Mouse (Mus musculus) adrenal gland, adult (tissue): ENCODE data around the gene Lexm.

Source experiments
- DNase-seq, 2 experiments: peaks; one replicate each; pipeline ENCODE4 v3.0.0; 2022 to 2023; ENCODE audit warnings: low spot score in 1 of 2; ENCODE audit not compliant: inconsistent age in 2 of 2

Lexm gene

DNA sequence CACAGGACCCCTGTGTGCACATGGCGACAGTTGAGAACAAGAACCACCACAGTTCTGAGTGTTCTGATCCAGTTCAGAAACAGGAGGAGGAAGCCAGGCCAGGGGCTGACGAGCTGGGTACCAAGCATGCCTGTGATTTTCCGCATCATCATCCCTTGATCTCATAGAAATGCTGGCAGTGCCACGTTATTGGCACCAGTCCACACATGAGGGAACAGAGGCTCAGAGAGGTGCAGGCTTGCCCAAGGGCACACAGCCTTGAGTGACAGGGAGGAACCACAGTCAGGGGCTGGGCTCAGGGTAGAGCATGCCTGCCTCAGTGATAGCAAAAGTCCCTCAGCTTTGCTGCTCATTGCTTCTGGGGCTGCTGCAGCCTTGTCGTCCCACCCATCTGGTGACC, 10.8 kb upstream of the Lexm start:
- DNase-seq, result peak; percentile 27 to 59

DNA sequence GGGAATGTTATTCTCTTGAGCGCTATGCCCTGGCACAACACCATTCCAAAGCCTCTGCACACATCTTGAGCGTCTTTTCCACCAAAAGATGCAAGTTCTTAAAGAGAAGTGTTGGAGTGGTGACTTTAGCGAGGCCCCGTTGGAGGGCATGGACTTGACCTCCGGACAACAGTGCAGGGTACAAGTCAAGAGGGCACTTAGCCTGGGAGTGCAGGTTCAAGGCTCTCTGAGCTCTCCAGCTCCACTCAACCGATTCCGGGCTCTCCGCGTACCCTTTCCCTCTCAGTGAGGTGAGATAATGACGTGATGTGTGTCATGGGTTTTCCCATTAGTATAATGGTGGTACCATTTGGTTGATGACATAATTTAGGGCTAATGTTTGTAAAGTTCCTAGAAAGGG, 7.2 kb upstream of the Lexm start:
- DNase-seq, result no peak

DNA sequence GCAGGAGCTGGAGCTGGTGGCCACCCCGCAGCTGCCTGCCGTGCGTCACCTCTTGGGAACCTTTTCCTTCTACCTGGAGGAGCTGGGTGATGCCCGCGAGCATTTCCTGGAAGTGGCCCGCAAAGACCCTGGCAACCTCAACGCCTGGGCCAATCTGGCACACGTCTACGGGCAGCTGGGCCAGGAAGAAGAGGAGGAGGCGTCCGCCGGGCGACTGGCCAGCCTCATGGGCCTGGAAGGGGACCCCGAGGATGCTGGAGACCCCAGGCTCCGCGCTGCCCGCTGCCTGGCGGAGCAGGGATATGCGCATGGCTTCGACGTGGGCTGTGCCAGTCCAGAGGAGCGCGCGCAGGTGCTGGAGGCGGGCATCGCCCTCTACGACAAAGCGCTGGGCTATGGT, 5.7 kb upstream of the Lexm start:
- DNase-seq, result no peak

DNA sequence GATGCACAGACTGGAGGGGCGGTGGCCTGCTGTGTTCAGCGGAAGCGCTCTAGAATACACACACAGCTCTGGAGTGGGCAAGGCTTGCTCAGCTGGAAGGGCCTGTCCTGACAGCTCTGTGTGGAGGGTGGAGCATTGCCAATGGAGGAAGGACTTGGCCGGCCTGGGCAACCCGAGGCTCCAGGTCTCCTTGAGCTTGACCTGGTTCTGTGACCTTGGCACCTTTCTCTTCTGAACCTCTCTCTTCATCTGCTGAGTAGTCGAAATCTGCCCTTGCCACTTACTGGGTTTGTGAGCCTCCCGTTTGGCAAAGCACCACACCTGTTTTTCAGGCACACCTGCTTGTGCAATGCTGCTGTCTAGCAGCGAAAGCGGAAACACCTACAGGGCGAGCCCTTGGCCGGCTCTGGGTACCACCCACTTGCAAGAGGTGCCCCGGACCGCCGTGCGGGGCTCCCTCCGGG, 5.0 kb upstream of the Lexm start, which contains the start of gene Ttc22:
TSS of gene Ttc22 (plus strand) at position 403 of the 464 bp plus-strand sequence.
- DNase-seq, result peak; percentile 24 to 65

DNA sequence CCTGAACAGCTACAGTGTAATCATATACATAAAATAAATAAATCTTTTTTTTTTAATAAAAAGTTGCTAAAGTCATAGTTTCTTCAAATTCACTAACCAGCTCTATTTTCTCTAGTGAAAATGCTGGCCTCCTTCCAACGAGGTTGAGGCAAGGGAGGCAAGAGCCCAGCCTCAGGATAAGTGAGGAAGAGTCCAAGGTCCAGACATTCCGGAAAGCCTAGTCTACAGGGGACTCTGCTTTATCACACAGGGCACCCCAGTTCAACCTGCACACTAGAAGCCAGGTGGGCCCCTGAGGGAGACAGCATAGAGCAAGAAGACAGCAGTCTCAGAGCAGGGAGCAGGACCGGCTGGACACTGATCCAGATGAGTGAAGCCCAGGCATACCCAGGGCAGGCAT, 4.4 kb upstream of the Lexm start:
- no peak for DNase-seq

DNA sequence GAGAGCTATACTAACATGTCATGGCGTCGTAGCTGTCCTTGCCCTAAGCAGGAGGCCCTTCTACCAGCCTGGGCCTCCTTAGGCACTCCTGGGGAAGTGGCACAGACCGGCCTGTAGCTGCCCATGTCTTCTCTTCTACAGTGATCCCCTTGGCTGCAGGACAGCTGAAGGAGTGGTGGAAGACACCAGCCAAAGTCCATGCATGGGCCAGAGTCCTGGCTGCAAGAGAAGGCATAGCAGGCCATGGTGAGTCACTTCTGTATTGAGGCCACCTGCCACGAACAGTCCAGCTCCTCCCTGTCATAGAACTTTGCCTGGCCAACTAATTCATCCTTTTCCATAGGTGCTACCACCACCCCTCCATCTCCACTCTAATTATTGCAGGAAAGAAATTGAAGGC, 1.9 kb upstream of the Lexm start:
- no peak for DNase-seq

DNA sequence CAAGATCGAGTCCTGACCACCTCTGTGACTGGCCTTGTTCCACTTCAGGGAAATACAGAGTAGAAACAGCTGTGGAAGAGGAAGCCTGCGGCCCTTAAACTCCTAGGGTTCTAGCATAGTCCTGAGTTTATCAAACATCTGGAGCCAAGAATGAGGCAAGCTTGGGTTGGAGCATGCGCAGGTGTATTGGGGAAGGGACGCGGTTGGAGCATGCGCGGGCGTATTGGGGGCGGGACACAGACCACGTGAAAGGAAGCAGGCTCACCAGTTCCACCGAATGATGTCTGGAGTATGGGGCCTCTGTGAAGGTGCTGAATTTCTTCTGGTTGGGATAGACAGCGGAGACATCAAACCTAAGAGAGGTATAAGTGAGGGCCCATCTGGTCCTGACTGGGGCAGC, 1.4 kb downstream of the Lexm start:
- no peak for DNase-seq

DNA sequence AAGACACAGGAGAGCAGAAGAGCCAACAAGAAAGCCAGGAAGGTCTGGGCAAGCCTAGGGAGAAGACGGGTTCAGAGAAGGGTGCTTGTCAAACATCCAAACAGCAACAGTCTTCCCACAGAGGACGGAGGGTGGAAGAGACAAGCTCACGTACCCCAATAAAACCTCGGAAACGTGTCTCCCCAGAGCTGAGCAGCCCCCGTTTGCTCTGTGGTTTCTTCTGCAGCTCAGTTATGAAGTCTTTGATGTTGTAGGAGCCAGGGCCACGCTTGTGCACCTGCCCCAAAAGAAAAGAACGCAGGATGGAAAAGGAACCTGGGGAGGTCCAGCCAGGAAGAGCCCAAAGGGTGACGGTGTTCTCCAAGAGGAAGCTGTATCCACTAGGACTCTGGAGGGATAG, 2.2 kb downstream of the Lexm start:
- no peak for DNase-seq

DNA sequence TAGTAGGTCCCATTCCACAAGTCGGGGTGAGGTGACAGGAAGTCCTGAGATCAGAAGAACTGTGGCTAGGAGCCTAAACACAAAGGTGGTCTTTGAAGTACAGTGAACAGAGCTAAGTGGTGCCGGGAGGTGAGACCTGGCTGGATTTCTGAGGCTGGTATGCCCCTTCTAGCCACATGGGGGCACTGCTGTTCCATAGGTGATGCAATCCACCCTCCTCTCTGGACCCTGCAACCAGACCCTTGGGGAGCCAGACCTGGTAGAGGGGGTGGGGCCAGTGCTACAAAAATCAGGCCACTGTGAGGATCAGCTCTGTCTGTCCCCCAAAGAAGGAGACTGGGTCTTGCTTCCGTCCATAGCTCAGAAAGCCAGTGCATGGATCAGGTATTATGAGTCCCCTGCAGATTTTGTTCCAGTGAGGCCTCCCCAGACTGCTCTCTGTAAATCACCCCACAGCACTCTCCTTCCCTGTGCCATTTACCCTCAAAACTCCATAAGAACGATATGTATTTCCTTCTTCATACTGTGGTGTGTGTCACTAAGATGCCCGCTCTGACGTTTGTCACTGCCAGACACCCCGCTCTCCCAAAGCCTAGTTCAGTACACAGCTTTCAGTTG, 2.8 kb downstream of the Lexm start:
- peak; percentile 60 to 88 for DNase-seq

DNA sequence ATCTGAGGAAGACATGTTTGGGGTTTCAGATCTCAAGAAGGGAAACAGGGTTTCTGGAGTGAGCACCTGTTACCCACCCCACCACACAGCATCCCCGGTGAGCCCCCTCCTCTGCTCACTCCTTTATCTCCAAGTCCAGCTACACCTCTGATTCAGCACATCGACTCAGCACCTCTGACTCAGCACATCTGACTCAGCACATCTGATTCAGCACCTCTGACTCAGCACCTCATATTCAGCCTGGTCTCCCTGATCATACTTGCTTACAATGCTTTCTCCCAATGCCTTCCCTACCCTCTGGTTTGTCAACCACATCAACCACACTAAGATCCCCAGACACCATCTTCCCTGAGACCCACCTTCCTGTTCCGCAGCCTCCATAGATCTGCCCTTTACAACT, 3.5 kb downstream of the Lexm start:
- peak; percentile 82 to 84 for DNase-seq

DNA sequence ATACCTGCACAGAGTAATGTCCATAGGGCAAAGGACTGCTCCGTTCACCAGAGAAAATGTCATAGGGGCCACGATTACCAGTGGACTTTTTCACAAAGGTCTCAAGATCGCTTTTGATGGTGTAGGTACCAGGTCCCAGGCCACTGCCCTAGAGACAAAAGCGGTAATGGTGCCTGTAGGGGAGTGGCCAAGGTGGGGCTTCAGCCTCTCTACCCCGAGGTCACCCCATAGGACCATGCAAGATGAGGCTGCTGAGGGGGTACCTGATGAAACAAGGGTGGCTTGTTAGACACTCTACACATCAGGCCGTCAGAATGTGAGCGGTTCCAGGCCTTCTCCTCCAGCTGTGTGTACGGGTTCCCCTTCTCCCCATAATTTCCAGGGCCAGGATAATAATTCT, 3.9 kb downstream of the Lexm start:
- no peak for DNase-seq

DNA sequence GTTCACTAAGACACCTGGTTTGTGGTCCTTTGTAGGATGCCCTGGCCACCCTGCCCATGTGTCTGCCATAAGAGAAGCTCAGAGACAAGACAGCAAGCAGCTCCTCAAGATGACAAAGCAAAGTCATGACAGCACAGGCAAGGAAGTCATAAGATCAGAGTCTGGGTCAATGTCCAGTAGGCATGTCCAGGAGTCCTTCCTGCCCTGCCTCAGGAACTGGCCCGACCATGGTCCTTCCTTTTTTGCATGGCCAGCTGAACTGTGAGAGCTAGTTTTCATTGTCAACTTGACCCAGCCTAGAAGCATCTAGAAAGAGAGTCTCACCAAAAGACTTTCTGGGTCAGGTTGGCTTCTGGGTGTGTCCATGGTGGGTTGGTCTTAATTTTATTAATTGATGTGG, 9.1 kb downstream of the Lexm start:
- no peak for DNase-seq

DNA sequence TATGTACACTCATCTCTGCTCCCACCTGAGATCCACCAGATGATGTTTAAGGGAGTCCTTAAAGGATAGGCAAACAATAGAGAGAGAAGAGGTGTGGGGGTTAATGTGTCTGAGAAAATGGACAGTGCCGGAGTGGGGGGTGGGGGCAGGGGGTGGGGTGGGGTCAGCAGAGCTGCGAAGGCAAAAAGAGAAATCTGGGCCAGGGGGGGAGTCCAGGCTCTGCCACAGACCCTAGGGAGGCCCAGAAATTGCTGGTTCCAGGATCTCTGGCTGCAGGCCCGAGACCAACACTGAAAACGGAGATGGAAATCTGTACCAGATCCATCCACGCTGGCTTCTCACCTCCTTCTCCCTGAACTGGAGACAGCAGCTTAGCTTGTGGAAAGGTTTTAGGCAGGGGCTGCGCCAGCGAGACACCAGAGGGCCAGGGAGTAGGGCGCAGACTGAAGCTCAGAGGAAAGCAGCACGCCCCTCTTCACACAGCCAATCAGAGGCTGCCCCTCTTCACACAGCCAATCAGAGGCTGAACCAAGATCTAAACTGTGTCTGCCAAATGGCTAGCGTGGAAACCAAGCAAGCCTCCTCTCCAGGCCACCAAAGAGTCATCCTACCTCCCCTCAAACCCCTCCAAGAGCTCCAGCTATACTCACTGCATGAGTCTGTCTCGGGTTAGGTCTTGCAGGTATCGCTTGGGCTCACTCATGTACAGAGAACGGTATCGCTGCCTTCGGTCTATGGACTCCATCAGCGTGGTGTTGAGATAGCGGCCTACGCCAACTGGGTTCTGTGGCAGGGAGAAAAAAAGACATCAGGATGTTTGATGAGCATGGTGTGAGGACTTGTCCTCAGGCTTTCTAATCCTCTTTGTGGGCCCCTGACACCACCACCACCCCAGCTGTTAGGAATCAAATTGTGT, 10.1 kb downstream of the Lexm start:
- no peak for DNase-seq

DNA sequence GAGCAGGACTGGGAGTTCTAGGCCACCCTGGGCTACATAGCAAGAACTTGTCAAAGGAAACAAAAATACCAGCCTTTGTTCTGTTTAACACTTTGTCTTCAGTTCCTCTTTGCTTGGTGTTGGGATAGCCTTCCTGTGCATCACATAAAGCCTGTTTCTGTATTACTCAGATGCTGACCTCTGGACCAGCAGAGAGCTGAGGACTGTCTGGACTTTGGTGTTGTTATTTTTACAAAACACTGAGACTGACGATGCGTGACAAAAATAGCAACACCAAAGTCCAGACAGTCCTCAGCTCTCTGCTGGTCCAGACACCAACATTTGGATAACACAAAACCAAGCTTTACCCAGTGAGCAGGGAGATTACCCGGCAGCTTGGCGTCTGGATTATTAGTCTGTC, 16.3 kb downstream of the Lexm start:
- DNase-seq, result no peak

DNA sequence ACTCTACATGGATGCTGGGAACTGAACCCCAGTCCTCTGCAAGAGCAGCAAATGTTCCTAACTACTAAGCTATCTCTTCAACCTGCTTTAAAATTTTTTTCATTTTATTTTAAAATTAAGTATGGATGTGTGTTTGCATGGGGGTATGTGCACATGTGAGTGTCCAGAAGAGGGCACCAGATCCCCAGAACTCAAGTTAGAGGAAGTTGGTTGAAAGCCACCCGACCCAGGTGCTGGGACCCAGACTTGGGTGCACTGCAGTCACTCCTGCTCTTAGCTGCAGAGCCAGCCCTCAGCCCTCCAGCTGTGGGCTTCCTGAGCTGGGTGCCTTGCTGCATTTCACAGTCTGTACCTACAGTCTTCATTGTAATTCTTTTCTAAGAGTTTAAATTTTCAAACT, 17.6 kb downstream of the Lexm start:
- DNase-seq, result no peak

DNA sequence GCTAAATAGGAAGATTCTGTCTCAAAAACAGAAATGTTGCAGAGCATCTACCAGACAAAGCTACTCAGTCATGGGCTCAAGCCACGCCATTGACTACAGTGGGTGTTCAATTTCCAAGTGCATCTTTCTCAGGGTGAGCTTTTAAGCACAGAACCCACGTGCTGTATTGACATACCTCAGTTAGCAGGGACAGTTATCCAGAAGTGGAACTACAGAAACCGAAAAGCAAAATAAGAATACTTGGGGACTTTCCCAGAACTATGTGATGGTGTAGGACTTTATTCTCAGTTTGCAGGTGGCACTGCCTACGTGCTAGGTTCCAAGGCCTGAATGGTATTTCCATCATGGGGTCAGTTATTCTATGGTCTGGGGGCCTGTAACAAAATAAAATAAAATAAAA, 19.3 kb downstream of the Lexm start:
- no peak for DNase-seq

DNA sequence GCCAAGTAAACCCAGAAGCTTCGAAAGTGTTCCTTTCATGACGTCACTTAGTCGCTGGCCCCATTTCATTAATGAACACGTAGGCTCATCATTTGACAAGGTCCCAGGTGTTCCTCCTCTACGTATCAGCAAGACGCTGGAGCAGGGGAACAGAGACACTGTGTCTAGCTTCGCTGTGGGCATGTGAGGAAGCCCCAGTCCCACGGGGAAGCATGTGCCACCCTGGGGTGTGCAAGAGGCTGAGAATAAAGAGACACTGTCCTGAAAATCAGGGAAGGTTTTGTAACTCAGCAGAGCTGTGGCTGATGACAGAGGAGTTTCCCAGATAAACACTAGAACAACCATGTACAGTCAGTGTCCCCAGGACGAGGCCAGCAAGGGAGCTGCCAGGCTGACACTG, 20.0 kb downstream of the Lexm start:
- no peak for DNase-seq

DNA sequence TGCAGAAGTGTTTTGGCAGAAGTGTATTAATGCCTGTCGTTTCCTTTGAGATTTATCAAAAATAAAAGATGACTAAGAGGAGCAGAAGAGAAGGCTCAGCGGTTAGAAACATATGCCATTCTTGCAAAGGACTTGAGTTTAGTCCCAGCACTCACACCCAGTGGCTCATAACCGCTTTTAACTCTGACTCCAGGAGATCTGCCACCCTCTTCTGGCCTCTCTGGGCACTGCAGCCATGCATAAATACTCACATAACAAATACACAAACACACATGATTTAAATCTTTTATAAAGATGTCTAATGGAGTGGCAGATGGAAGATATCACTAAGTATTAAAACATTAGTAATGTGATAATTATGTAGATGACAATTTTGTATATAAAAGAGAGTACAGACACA, 20.8 kb downstream of the Lexm start:
- no peak for DNase-seq

DNA sequence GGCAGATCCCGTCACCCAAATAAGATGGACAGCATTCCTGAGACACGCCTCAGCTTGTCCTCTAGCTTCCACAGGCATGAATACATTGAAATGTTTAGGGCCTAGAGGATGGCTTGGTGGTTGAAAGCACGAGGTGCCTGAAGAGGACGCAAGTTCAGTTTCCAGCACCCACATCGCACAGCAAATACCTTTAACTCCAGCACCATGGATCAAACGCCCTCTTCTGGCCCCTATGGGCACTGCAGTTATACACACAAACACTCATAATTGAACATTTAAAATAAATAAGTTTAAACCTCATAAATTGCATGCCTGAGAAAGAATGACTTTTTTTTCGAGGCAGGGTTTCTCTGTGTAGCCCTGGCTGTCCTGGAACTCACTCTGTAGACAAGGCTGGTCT, 23.4 kb downstream of the Lexm start:
- DNase-seq, result no peak

DNA sequence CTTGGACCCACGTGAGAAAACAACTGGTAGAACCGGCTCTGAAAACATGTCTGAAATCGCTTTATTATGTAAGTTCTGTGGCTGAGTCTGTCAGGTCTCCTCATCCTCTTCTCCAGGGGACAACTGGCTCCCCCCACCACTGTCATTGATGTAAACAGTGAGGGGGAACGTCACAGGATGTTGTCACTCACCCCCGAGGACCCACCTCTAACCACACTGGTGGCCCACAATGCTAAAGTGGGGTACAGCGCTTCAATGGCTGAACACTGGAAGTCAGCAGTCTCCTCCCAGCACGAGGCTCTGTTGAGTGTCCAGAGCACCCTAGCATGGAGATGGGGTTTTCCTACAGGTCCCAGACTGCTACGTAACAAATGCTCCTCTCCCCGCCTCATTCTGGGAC, 26.2 kb downstream of the Lexm start:
- no peak for DNase-seq

DNA sequence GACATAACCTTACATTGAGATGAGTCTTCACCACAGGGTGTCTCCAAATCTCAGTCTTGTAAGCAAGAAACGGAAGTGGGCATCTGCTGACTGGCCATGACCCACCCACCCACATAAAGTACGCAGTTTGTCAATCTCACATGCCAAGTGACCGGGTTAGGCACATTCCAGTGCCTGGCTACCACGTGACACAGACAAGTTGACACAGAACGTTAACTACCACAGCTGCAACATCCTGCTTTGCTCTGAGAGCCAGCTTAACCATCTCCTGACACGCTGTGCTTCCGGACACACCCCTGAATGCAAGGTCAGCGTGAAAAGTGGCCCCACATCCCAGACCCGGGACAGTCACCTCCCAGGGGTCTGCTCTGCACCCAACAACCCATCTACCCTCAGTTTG, 26.9 kb downstream of the Lexm start:
- DNase-seq, result no peak

DNA sequence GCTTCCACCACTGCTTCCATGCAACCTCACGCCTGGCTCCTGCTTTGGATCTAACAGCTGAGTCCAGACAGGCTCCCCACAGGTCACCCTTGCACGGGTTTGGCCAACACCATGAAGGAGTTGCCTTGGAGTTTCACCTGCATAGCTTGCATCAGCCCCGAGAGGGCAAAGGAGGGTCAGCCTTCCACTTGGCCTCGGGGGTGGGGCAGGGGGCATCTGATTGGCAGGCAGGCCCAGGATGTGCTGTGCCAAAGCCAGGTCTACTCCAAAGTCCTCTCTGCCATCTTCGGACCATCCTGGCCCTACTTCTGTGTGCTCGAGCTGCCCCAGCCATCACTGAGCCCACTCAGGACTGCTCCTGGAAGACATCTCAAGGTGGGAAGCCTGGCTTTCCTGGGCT, 30.0 kb downstream of the Lexm start:
- DNase-seq, result no peak

DNA sequence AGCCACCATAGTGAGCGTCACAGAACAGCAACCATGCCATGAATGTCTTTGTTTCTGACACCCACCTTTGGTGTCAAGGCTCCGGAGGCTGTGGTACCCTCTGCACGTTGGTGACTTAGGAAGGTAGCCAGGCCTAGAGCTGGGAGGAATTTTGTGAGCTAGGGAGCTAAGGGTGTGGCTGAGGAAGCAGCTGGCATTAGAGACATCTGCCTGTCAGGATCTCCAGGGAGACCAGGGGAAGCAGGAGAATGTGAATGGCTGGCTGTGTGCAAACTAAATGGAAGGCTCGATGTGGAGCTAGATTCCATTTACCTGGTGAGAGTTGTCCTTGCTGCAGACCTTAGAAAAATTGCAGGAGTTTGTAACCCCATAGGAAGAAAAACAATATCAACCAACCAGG, 32.4 kb downstream of the Lexm start:
- no peak for DNase-seq
